Mouse (Mus musculus) C2C12 (cell line): Measurements from ENCODE around the gene Lrp1.

ENCODE experiments used
- CEBPB ChIP-seq: IDR thresholded peaks from one replicate; pipeline ENCODE4 v1.6.1; 2011; ENCODE audit warnings: low read depth, mild to moderate bottlenecking, control low read depth, moderate library complexity
- CTCF ChIP-seq: IDR thresholded peaks from one replicate; pipeline ENCODE4 v1.5.1; 2011; ENCODE audit not compliant: control insufficient read depth, insufficient read depth, insufficient read length
- MAX ChIP-seq: IDR thresholded peaks from one replicate; pipeline ENCODE4 v1.6.1; 2011; ENCODE audit warnings: mild to moderate bottlenecking, control low read depth
- MYOD1 ChIP-seq: IDR thresholded peaks from one replicate; pipeline ENCODE4 v1.6.1; 2011; ENCODE audit warnings: low read depth; ENCODE audit not compliant: control insufficient read depth, insufficient read length
- MYOG ChIP-seq: IDR thresholded peaks from one replicate; pipeline ENCODE4 v1.6.1; 2011; ENCODE audit not compliant: control insufficient read depth, insufficient read length; ENCODE audit errors: extremely low read depth
- USF1 ChIP-seq: IDR thresholded peaks from one replicate; pipeline ENCODE4 v1.6.1; 2011; ENCODE audit warnings: low read depth, mild to moderate bottlenecking, control low read depth, moderate library complexity

DNA sequence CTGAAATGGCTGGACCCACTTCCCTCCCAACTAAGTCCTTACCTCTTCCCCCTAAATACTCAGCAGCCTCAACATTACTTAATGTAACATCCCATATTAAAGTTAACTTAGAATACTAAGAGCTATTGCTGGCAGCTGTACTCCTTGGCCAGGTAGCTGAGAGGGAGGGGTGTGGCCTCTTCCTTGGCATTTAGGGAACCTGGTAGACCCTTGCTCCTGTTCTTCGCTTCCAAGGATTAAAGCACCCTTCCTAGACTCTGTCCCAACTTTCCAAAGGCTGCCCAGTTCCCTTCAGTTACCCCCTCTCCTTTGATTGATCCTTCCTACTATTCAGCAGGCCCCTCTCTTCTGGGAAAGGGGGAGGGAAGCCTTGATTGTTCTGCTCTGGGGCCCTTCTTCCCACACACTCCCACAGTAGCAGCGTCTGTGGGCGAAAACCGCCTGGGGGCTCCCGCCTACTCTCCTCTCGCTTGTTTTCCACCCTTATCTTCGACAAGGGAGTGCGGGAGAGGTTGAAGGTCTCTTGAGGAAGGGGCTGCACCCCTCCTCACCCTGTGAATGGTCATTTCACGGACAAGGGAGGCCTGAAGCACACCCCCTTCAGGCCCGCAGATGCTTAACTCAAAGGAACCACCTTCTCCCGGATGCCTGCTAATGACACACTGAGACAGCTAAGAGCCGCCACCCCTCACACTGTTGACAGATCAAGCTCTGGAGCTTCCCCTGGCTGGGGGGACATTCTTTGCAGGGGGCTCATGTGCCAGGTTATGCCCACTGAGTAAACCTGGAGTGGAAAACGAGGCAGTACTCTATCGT lies 44.6 kb upstream of the Lrp1 start:
- TF ChIP-seq CTCF (no peak), MYOG (no peak), USF1 (no peak), MAX (no peak), CEBPB (no peak), MYOD1 (no peak)
